Mouse (Mus musculus) spleen, adult 2 months (tissue): ENCODE data around the gene Got1. TPM values are rescaled to one million over a fixed set of nuclear protein-coding genes. Genes with fewer than 3 reads are reported as not detected.

Experiments used
- DNase-seq, 2 experiments: peaks; one replicate each; pipeline versions ENCODE4 v3.0.0 to v3.0.0-alpha.2; 2012 to 2021; ENCODE audit warnings: low spot score in 2 of 2, low read depth in 1 of 2
- H3K27ac ChIP-seq: fragments of 200-500 bp; 2 replicates; pipeline ENCODE4 v1.5.1; 2012; ENCODE audit warnings: low read length, inconsistent platforms; ENCODE audit not compliant: insufficient read depth
- H3K27me3 ChIP-seq: fragments of 200-500 bp; 2 replicates; pipeline ENCODE4 v1.6.1; 2012; ENCODE audit warnings: mild to moderate bottlenecking, moderate library complexity, low read length, inconsistent platforms; ENCODE audit not compliant: control insufficient read depth, insufficient read depth
- H3K36me3 ChIP-seq: fragments of 200-500 bp; 2 replicates; pipeline ENCODE4 v1.6.1; 2012; ENCODE audit warnings: mild to moderate bottlenecking, low read length, inconsistent platforms; ENCODE audit not compliant: control insufficient read depth, insufficient read depth
- H3K4me1 ChIP-seq: fragments of 200-500 bp; 2 replicates; pipeline ENCODE4 v1.6.1; 2011; ENCODE audit warnings: inconsistent platforms; ENCODE audit not compliant: control insufficient read depth, insufficient read depth, insufficient read length
- H3K4me3 ChIP-seq: fragments of 200-500 bp; 2 replicates; pipeline ENCODE4 v1.5.1; 2011; ENCODE audit warnings: mild to moderate bottlenecking, inconsistent platforms; ENCODE audit not compliant: insufficient read depth, insufficient read length; ENCODE audit errors: extremely low read depth
- CTCF ChIP-seq: fragments of 200-500 bp; IDR thresholded peaks from 2 replicates; pipeline ENCODE4 v1.5.1; 2011; ENCODE audit warnings: mild to moderate bottlenecking, inconsistent platforms; ENCODE audit not compliant: insufficient read depth, insufficient read length, insufficient replicate concordance; ENCODE audit errors: extremely low read depth
- POLR2A ChIP-seq: fragments of 200-500 bp; IDR thresholded peaks from 2 replicates; pipeline ENCODE4 v1.6.1; 2011; ENCODE audit warnings: low read depth, low read length, inconsistent platforms
- WGBS: fragments of 180-500 bp; shearing (Covaris S2); methylation state at CpG from one replicate; pipeline ENCODE4 v1.1.7; 2018; 5-methylcytosine and 5-hydroxymethylcytosine counted together
- polyA plus RNA-seq: library from polyadenylated mRNA; depleted of rRNA; stranded (reverse); fragments of >200 nt; gene quantifications from 2 replicates; pipeline ENCODE4 v1.2.3, GENCODE M21; 2012

Gene Got1
- polyA plus RNA-seq, 1 experiment: 14.0 TPM

- 92% methylated on average over 6 of the region's 6 CpGs for WGBS
- H3K4me1 ChIP-seq: peaks cover 3% of the 10 kb centered on the region; the same call in 1 of the 2 replicates
- TF ChIP-seq POLR2A: no peak
- TF ChIP-seq CTCF: no peak
- no peak for DNase-seq
- H3K27me3 ChIP-seq: no peaks in the 10 kb centered on the region
- H3K27ac ChIP-seq: no peak overlapping the region
- peaks cover 5% of the 10 kb centered on the region; the same call in 1 of the 2 replicates for H3K36me3 ChIP-seq
- H3K4me3 ChIP-seq: no peak overlapping the region
These were observed 7.1 kb downstream of the Got1 start for GRCm38 (mm10) chr19:43517320-43517719.

GRCm38 (mm10) chr19:43516397-43517035, 7.9 kb downstream of the Got1 start:
- Histone ChIP-seq H3K27ac (no peak overlapping the region), H3K36me3 (peaks cover 6% of the 10 kb centered on the region; the same call in 1 of the 2 replicates), H3K4me3 (no peak overlapping the region), H3K27me3 (no peaks in the 10 kb centered on the region), H3K4me1 (peaks cover 3% of the 10 kb centered on the region; the same call in 1 of the 2 replicates)
- WGBS: 86% methylated on average over 14 of the region's 14 CpGs
- DNase-seq: no peak
- no peak for TF ChIP-seq CTCF
- TF ChIP-seq POLR2A: no peak

- DNase-seq: no peak
- H3K36me3 ChIP-seq: peaks cover 6% of the 10 kb centered on the region; the same call in 1 of the 2 replicates
- no peak overlapping the region for H3K4me3 ChIP-seq
- no peak overlapping the region for H3K27ac ChIP-seq
- WGBS: 91% methylated on average over 23 of the region's 23 CpGs
- TF ChIP-seq CTCF (no peak), POLR2A (no peak)
- H3K27me3 ChIP-seq: no peaks in the 10 kb centered on the region
- peaks cover 3% of the 10 kb centered on the region; the same call in 1 of the 2 replicates for H3K4me1 ChIP-seq
These were observed 8.6 kb downstream of the Got1 start for GRCm38 (mm10) chr19:43515668-43516396.

GRCm38 (mm10) chr19:43513874-43514273, 10.5 kb downstream of the Got1 start:
- Histone ChIP-seq H3K27ac (no peak overlapping the region), H3K36me3 (peaks cover 9% of the 10 kb centered on the region; the same call in 1 of the 2 replicates), H3K4me1 (no peaks in the 10 kb centered on the region), H3K27me3 (no peaks in the 10 kb centered on the region), H3K4me3 (no peak overlapping the region)
- DNase-seq: no peak
- WGBS: 94% methylated on average over 8 of the region's 8 CpGs
- TF ChIP-seq POLR2A (no peak), CTCF (no peak)

GRCm38 (mm10) chr19:43511621-43512620, 12.5 kb downstream of the Got1 start:
- peak overlapping the region; percentile 4; the same call in 1 of the 2 replicates for H3K27ac ChIP-seq
- no peaks in the 10 kb centered on the region for H3K27me3 ChIP-seq
- H3K4me3 ChIP-seq: no peak overlapping the region
- no peak for TF ChIP-seq CTCF
- no peak for TF ChIP-seq POLR2A
- DNase-seq: no peak
- H3K36me3 ChIP-seq: peaks cover 15% of the 10 kb centered on the region
- H3K4me1 ChIP-seq: no peaks in the 10 kb centered on the region
- 86% methylated on average over 22 of the region's 22 CpGs for WGBS

- 95% methylated on average over 14 of the region's 14 CpGs for WGBS
- Histone ChIP-seq H3K4me1 (no peaks in the 10 kb centered on the region), H3K36me3 (peaks cover 18% of the 10 kb centered on the region), H3K27ac (no peak overlapping the region), H3K27me3 (no peaks in the 10 kb centered on the region), H3K4me3 (no peak overlapping the region)
- no peak for TF ChIP-seq CTCF
- TF ChIP-seq POLR2A: no peak
- DNase-seq: no peak
These were observed 13.8 kb downstream of the Got1 start for GRCm38 (mm10) chr19:43510436-43511220.
